Mouse (Mus musculus): ENCODE results near the gene Pih1d1.

- TF ChIP-seq POLR2A (IDR thresholded peaks at IDR 0.05; ENCODE audit: insufficient read depth, low read depth, low read length) (no peak), CTCF (IDR thresholded peaks at IDR 0.05) (no peak)
Observed at GRCm38 (mm10) chr7:45196994-45197393, 42.9 kb downstream of the Pih1d1 start.

Measured in heart, adult 2 months (tissue).